Mouse (Mus musculus): ENCODE results near the gene H3f3a. TPM values are rescaled to one million over a fixed set of nuclear protein-coding genes. Genes with fewer than 3 reads are reported as not detected.

The H3f3a gene
- total RNA-seq (2023; ENCODE audit: inconsistent age), result 2,022 to 2,124 TPM (median 2,061 TPM) in 4 replicates

GRCm38 (mm10) chr1:180813885-180814740 lies at the start of gene H3f3a:
H3f3a (minus strand) TSS chr1:180813943.

DNA sequence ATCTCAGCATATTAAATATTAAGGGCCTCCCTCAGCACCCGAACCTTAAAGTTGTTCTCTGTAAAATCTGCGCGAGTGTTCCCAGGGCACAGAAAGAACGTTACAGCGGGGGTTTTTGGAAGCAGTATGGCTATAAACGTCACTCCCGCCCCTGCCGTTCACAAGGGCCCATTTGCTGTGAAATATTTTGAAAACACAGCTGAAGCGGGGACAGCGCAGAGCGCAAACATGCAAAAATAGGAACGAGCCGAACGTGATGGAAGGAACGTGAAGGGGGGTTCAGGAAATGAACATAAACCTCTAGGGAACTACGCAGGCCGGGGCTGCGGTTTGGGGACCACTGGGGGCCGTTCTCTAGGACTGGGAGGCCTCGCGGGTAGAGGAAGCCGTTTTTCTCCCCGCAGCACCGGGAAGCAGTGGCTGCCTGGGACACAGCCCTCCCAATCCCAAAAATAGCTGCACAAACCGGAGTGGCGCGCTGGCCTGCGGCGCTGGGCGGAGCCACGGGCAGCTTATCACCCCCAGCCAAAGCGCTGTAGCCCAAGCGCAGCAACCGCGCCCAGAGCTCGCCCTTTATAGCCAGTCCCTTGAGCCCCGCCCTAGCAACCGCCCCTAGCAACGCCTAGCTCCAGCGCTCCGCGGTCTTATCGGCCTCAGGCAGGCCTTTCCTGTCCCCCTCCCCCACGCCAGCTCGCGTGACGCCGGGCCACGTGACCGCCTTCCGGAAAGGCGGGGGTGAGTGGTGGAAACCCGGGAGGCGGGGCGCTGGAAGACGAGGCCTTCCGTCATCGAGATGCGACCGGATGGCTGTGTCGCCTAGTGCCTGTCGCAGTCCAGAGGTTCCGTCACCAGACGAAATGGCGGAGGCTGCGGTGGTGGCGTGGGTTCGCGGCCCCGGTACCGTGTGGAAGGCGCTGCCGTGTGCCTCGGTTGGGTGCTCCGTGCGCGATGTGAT lies 36.9 kb upstream of the H3f3a start, which contains the start of gene Sde2:
TSS of gene Sde2 (plus strand) at position 812 of the 955 bp plus-strand sequence.

Other genes starting within 250 kb of the H3f3a start
- 231 to 271 TPM (median 249 TPM) in 4 replicates for gene Parp1, start 245.0 kb downstream of the H3f3a start, total RNA-seq (2023; ENCODE audit: inconsistent age)
- 11.1 to 12.9 TPM (median 11.5 TPM) in 4 replicates for gene Lin9, start 172.8 kb downstream of the H3f3a start, total RNA-seq (2023; ENCODE audit: inconsistent age)
- gene Mixl1, start 116.9 kb downstream of the H3f3a start, total RNA-seq (2023; ENCODE audit: inconsistent age), result not detected in 4 replicates
- 59.7 to 62.2 TPM (median 60.5 TPM) in 4 replicates for gene Acbd3, start 87.9 kb downstream of the H3f3a start, total RNA-seq (2023; ENCODE audit: inconsistent age)
- gene Sde2, start 37.2 kb upstream of the H3f3a start, total RNA-seq (2023; ENCODE audit: inconsistent age), result 64.4 to 75.5 TPM (median 71.2 TPM) in 4 replicates
- not detected in 4 replicates for gene Lefty2, start 79.2 kb upstream of the H3f3a start, total RNA-seq (2023; ENCODE audit: inconsistent age)
- 14.5 to 24.0 TPM (median 17.8 TPM) in 4 replicates for gene Pycr2, start 90.3 kb upstream of the H3f3a start, total RNA-seq (2023; ENCODE audit: inconsistent age)
- gene Lefty1, start 121.1 kb upstream of the H3f3a start, total RNA-seq (2023; ENCODE audit: inconsistent age), result 0.32 to 0.33 TPM in 2 of 4 replicates, not detected in the others
- gene Tmem63a, start 128.4 kb upstream of the H3f3a start, total RNA-seq (2023; ENCODE audit: inconsistent age), result 24.1 to 30.7 TPM (median 27.6 TPM) in 4 replicates
- gene Ephx1, start 207.0 kb upstream of the H3f3a start, total RNA-seq (2023; ENCODE audit: inconsistent age), result 99.6 to 121 TPM (median 103 TPM) in 4 replicates
- gene 9130409I23Rik, start 237.3 kb upstream of the H3f3a start, total RNA-seq (2023; ENCODE audit: inconsistent age), result not detected in 4 replicates